Mouse (Mus musculus) left cerebral cortex, postnatal 14 days (tissue): ENCODE data around the gene Taf6l. TPM values are rescaled to one million over a fixed set of nuclear protein-coding genes. Genes with fewer than 3 reads are reported as not detected.

ENCODE experiments used
- DNase-seq, 2 experiments: peaks; one replicate each; pipeline ENCODE4 v3.0.0; 2021 to 2022; ENCODE audit warnings: low spot score in 2 of 2, mixed read lengths in 1 of 2
- intact Hi-C: fragments of 180-260 bp; cut with DNase I; formaldehyde crosslinking; loops from one replicate; pipeline ENCODE4 v1.15.1; 2025
- total RNA-seq, 2 experiments: library from RNA; stranded (reverse); gene quantifications; 2 replicates each; pipeline ENCODE4 v1.2.3; 2021

Gene Taf6l
- total RNA-seq, 2 experiments from 2014 or later: 11.9 to 13.4 TPM

DNA sequence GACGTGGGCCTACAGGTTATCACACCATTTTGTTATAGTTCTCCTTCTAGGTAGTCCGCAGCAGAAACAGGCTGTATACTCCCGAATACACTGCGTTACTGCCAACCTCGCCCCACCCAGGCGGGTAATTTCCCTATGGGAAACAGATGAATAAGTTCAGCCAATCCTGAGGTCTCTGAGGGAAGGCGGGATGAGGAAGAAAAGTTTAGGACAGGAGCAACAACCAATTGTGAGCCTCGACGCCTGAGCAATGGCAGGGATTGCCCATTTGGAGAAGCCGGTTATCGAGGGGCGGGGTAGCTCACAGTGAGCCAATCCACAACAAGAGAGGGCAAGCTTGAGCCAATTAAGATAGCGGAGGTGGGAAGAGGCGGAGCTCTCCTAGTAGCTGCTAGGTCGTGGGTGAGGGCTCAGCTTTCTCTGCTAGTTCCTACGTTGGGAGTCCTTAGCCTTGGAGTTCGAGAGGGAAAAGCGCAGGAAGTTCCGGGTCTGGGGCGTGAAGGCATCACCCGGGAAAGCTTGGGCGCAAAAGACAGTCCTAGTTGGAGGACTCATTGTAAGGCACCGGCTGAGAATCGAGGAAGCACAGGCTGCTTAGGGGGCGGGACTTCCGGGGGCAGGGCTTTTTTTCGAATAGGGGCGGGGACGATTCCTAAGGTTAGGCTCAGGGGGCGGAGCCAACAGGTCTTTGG lies 16.1 kb upstream of the Taf6l start, which contains the start of gene Zbtb3:
TSS of gene Zbtb3 (plus strand) at position 426 of the 692 bp plus-strand sequence.
- DNase-seq: peak; percentile 95 to 98
- intact Hi-C loops: no loop called here

DNA sequence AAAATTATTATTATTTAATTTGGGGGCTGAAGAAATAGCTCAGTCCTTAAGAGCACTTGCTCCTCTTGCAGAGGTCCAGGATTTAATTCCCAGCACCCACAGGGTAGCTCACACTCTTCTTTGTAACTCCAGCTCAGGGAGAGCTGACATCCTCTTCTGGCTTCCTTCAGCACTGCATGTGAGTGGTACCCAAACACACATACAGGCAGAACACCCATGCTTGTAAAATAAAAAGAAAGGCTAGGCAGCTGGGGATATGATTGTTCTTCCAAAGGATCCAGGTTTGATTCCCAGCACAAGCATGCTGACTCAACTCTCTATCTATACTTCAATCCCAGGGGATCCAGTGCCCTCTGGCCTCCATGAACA lies 12.7 kb upstream of the Taf6l start:
- intact Hi-C loops: no loop called here
- no peak for DNase-seq

DNA sequence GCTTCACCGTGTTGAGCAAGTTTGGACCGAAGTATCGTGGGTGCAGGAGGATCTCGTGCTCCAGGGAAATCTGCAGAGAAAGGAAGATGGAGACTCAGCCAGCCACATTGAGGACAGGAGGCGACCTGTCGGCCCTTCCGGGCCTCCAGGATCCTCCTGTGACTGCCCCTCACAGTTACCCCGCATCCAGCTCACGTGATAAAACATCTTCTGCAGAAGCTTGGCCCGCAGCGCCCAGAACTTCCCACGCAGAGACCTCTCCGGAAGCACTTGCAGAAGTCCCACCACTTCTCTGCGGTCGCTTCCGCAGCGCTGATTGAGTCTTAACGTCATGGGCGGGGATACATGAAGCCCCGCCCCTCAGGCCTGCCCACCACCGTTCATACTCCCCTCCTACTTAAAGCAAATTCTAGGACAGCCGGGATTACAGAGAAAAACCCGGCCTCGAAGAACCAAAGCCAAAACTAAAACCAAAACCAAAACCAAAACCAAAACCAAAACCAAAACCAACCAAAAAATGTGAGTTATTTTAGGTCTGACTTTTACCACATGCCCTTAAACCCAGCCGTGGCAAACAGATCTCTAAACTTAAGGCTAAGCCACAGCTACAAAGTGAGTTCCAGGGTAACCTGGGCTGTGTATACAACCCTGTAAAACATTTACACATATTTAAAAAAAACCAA lies 12.2 kb upstream of the Taf6l start, which contains the start of gene Polr2g:
TSS of gene Polr2g (minus strand) at position 314 of the 683 bp plus-strand sequence.
- intact Hi-C loops: no loop called here

DNA sequence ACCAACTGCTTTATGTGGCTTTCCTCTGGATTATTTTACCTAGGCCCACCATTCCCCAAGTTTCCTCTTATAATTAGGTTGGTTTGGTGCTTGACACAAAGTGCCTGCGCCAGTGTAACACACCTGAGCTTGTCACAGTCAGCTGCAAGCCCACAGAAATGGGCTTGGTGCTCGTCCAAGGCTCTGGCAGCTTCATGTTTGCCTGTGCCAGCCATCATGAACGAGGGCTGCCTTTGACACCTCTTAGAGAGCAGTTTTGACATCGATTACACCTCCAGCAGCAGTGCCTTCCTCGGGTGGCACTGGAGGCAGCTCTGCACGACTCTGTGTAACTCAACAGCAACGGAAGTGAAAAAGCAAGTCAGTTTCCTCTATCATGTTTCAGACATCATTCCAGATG lies 4.0 kb upstream of the Taf6l start:
- peak in 1 of 2 experiments; percentile 51 for DNase-seq
- intact Hi-C loops: no loop called here

More for the DNA sequence above, 12.2 kb upstream of the Taf6l start, which contains the start of gene Polr2g:
- peak; percentile 92 to 95 for DNase-seq

DNA sequence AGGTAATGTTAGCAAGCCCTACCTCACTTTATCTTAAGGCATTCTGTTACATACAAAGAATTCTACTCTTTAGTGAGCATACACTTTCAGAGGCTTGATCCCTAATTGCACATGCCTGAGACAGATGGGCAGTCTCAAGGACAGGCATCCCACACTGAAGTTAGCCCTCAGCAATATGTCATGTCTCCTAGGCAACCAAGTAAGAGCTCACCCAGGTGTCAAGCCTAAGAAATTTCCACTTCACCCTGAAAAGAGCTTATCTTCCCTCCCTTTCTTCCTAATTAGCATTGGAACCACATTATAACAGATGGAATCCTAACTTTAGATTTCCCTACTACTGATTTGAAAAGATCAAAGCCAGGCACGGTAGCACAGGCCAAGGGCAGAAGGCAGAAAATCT lies 3.0 kb upstream of the Taf6l start:
- DNase-seq: peak in 1 of 2 experiments; percentile 38
- intact Hi-C loops: no loop called here

DNA sequence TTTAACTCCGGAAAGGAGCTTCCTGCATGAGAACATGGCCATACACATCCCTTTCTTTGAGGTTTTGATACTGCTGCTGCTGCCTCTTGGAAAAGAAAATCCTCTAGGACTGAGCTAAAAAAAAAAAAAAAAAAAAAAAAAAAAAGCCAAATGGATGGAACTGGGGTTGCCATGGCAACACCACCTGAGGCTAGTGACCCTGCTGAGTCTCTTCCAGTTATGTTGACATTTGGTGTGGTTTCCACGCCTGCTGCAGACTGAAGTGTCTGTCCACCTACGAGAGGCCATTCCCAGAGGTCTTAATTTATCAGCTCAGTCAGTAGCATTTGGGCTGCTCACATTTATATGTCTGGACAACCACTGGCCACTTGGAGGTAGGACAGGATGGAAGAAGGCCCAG lies 2.3 kb upstream of the Taf6l start:
- DNase-seq: no peak
- intact Hi-C loops: no loop called here

DNA sequence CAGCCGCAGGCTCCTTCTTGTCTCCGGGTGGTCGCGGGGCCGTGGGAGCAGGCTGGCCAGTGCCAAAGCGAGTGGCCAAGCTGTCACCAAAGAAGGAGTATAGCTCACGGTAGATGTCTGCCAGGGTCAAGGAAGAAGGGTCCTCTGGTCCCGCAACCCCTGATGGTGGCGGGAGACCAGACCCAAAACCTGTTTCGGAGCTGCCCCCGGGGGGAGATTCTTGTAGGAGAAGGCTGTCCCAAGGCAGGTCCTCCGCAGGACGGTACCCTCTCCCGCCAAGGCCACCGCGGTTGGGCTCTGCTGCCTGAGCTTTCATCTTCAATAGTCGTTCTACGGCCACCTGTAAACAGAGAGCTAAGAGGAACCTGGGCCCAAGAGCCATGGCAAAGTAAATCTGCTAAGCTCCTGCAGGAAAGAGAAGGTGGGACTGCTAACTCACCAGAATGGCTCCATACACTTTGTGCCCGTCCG lies 11.2 kb downstream of the Taf6l start:
- intact Hi-C loops: no loop called here
- DNase-seq: no peak

DNA sequence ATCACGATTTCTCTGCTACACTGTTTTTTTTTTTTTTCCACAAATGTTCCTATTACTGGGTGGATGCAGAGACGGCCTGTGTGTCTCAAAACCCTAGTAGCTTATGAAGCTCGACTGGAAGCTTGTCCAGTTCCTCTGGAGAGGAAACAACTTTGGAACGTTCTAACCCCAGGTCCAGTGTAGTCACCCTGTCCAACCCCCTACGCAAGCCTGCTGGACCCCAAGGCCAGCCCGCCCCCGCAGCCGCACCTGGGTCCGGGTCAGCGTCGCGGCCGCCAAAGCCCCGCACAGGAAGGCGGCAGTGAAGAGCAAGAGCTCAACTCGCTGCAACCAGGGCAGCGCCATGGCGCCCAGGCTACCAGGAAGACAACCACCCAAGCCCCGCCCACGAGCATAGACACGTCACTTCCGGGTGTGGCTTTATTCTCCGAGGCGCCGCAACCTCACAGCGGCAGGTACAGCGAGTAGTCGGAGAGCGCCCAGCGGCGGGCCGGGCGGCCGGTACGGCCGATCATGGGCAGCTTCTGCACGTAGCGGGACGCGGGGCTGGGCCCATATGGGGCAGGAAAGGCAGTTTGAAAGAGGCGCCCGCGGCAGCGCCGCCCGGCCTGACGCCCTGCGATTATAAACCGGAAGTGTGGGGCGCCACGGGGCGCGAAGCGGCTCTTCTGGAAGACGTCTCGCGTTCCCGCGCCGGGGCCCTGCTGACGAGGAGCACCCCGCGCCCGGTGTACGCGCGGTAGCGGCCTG lies 12.0 kb downstream of the Taf6l start, which contains the start of gene Tmem179b:
TSS of gene Tmem179b (minus strand) at position 382 of the 750 bp plus-strand sequence.
- DNase-seq: peak; percentile 96
- intact Hi-C loops: no loop called here

DNA sequence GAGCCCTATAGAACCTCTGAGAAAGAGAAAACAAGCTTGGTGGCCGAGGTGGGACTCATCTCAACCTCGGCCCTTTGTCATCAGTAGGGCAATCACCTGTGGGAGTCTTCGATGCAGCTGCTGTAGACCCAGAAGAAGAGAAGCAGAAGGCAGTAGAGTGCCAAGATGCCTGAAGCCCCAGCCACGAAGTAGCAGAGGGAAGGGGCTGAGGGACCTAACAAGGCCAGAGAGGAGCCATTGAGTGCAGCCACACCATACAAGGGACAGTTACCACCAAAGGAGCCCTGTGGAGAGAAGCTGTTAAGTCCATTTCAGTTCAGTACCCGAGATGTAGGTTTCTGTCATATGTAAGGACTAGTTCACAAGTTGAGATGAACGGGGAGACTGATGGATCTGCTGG lies 12.8 kb downstream of the Taf6l start:
- intact Hi-C loops: no loop called here
- DNase-seq: no peak

DNA sequence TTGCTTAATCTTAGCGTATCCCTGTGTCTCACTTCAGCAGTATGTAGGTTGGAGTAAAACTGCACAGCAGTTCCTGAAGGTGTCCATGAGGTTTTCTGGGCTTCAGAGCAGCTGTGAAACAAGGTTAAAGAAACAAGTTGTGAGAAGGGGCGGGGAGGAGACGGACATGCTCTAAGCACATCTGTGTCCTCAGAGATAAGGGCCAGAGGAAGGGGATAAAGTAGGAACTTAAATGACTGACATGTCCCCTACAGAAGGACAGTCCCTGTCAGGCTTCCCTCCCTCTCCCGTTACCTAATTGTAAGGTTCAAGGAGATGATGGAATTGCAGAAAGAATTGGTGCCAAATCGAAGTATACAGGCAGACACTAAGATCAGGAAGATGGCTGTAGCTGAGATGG lies 13.2 kb downstream of the Taf6l start:
- DNase-seq: no peak
- intact Hi-C loops: no loop called here

DNA sequence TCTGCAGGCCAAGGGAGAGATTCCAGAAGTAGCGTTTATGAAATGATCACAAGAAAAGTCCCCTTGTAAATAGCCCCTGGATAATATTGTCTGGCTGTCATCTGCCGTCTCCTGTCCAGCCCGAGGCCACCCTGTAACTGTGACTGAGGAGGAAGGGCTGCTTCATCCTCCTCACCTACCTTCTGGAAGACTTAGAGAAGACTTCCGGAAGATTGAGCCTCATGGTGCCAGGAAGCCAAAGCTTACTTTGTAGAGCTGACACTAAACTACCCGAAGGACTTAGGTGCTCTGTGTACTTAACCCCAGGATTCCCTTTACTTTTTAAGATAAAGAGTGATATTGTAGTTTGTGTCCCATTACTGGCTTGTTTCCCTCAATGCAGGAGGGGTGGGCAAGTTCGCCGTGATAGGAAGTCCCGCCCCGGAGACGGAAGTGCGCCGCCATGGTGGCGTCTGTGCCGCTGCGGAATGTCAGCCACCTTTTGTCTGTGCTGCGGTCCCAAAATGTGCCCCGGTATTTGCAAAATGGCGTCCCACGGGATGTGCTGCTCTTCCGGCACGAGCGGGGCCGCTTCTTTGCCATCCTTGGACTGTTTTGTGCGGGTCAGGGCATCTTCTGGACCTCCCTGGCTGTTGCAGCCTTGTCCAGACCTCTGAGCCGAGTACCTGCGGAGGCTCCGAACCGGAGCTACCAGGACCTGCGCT lies 15.5 kb downstream of the Taf6l start, which contains the start of gene Tmem223:
TSS of gene Tmem223 (plus strand) at position 430 of the 704 bp plus-strand sequence.
- peak; percentile 81 to 84 for DNase-seq
- intact Hi-C loops: no loop called here

DNA sequence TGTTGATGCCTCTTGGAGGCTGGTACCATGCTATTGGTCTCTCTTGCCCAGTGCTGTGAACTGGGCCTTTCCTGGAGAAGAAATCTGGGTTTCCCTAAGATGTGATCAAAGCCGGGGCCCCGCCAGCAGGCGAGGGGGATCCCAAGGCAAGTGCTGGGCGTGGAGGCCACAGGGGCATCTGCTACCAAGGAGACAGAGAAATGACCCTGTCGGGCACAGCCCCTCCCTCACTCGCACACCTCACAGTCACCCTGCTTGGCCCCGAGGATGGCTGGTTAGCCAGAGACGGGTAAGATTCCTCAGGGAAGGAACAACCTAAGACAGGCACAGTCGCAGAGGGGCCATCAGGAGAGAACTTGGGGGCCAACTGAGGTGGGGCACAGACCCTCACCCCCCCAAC lies 20.7 kb downstream of the Taf6l start:
- intact Hi-C loops: no loop called here
- no peak for DNase-seq

DNA sequence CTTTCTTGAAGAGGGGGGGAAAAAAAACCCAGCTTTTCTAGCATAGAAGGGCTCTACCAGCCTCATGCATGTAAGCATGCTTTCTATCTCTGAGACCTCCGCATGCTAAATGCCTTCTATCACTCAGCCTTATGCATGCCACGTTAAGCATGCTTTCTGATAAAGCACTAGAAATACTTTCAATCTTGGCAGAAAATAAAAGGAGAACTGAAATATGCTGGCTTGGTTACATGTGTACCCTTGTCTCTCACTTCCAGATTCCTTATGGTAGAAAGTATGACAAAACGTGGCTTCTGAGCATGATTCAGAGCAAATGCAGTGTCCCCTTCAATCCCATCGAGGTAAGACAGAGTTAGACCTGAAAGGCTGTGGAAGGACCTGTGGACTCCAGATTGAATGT lies 22.9 kb downstream of the Taf6l start:
- intact Hi-C loops: no loop called here
- no peak for DNase-seq

DNA sequence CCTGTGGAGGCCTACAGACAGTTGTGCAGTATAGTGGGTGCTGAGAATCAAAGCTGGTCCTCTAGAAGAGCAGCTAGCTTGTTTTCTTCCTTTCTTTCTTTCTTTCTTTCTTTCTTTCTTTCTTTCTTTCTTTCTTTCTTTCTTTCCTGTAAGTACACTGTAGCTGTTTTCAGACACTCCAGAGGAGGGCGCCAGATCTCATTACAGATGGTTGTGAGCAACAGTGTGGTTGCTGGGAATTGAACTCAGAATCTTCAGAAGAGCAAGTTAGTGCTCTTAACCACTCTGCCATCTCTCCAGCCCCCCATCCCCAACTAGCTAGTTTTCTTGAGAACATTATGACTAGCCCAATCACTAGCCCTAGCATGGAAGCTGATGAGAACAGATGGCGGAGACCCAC lies 25.5 kb downstream of the Taf6l start:
- no peak for DNase-seq
- intact Hi-C loops: no loop called here

DNA sequence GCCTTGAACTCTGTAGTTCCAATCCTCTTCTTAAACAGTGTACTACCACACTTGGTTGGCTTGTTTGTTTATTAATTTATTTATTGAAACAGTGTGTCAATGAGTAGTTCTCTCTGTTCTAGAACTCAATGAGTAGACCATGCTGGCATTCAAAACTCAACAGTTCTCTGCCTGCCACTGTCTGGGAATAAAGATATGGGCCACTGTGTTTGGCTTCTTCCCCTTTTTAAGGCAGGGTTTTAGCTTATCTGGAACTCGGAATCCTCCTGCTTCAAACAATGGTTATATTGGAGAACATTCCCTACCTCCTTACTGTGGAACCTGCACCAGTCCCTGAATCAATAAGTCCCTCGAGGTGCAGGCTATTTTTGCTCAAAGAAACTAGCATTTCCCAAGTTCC lies 27.3 kb downstream of the Taf6l start:
- intact Hi-C loops: no loop called here
- DNase-seq: no peak

DNA sequence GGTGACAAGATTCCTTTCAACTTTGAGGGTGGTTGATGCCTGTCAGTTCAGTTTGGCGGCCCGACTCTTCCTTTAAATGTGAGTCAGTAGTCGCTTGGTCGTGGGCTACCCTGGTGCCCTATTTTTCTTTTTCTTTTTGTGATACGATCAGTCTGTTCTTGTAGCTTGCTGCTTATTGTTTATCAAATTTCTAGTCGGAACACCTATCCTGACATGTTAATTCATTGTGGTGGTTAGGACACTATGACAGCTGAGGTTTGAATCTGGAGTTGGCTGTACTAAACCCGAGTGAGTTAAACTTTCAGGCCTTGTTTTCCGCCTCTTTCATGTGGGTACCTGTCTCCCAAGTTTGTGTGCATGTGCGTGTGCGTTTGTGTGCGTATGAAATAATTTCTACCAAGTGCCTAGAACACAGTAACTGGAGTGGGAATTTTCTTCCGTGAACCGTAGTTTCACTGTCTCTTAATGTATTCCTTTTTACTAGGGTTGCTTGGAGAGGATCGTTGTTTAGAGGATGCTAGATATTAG lies 28.7 kb downstream of the Taf6l start:
- no peak for DNase-seq
- intact Hi-C loops: no loop called here

DNA sequence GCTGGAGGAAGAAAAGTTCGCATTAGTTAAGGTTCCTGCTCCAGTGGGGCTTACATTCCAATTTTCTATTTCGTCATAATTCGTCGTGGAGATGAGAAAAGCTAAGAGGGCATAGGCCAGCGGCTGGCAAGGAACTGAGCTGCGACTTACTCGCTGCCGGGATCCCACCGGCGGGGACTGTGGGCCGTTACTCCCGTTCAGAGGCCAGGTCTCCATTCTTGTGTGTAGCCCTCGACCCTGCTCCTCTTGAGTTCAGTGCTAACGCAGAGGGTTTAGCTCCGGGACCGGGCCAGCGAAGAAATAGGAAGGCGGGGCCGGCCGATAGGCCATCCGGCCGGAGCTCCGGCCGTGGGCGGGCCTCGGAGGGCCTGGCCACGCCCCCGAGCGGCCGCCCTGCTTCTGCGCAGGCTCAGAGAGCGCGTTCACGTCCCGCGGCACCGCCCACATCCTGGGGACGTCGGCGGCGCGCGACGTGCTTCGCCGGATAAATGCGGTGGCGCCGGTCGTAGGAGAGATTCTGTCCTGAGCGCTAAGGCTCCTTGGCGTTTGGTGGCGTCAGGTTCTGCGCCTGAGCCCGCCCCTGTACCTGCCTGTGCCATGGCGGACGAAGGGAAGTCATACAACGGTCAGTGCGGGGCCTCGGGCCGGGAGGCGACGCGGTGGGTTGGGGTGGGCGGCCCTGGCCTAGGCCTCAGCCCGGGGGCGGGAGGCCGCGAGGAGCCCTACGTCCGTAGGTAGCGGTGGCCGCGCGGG lies 29.4 kb downstream of the Taf6l start, which contains the start of gene Nxf1:
TSS of gene Nxf1 (plus strand) at position 439 of the 753 bp plus-strand sequence.
- DNase-seq: peak; percentile 92 to 95
- intact Hi-C loops: no loop called here

DNA sequence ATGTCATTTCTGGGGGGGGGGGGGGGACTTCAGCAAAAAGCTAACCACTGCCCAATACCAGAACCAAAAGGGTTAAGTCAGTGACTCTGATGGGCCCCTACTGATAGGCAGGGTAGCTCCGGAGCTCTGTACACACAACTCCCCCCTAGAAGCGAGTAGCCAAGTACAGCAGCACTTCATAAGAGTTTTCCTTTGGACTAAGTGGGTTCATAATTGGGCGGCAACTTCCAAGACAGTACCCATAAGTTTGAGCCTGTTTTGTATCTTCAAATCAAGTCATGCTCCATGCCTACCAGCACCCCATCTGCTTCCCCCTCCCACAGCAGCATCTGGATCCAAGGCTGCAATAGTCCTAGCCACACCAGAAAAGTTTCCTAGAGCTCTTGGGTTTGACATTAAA lies 30.6 kb downstream of the Taf6l start:
- intact Hi-C loops: no loop called here
- DNase-seq: no peak
